Mouse (Mus musculus): ENCODE measurements at regions not wholly inside any gene's neighbourhood (a gene's known extent, or its start where the extent isn't known, plus 50 kb on each side); places are given as distances from the start of the nearest gene placed in this dataset.
A peak's percentile ranks its signal among the peaks of the same experiment; 100 is the strongest.
"Not testable (repeated sequence)": the region's sequence is repeated elsewhere in the genome, so short reads cannot be mapped to it uniquely, and the experiment has no call there.

- no peak for DNase-seq
These were observed 397.7 kb downstream of the Isl1 start for GRCm38 (mm10) chr13:115911524-115912459.

GRCm38 (mm10) chr13:115910866-115911449 is 398.5 kb downstream of the Isl1 start:
- DNase-seq, result no peak

GRCm38 (mm10) chr13:115880616-115881015 is 428.9 kb downstream of the Isl1 start:
- no peak for DNase-seq

- DNase-seq, result peak; percentile 6
These were observed 449.0 kb downstream of the Isl1 start for GRCm38 (mm10) chr13:115860480-115860879.

- no peak for DNase-seq
These were observed 452.9 kb downstream of the Isl1 start for GRCm38 (mm10) chr13:115856632-115857031.

- DNase-seq, result no peak
These were observed 456.7 kb downstream of the Isl1 start for GRCm38 (mm10) chr13:115852689-115853356.

GRCm38 (mm10) chr13:115843121-115843520 is 466.4 kb downstream of the Isl1 start:
- DNase-seq, result no peak

GRCm38 (mm10) chr13:115836203-115836768 is 473.2 kb downstream of the Isl1 start:
- DNase-seq, result no peak

GRCm38 (mm10) chr13:115825191-115825590 is 484.3 kb downstream of the Isl1 start:
- no peak for DNase-seq

GRCm38 (mm10) chr13:115822527-115822926 is 487.0 kb downstream of the Isl1 start:
- no peak for DNase-seq

GRCm38 (mm10) chr13:115814211-115814610 is 495.3 kb downstream of the Isl1 start:
- no peak for DNase-seq

- DNase-seq, result no peak
These were observed 510.2 kb downstream of the Isl1 start for GRCm38 (mm10) chr13:115799294-115799693.

- DNase-seq, result no peak
These were observed 558.2 kb downstream of the Isl1 start for GRCm38 (mm10) chr13:115751271-115751670.

GRCm38 (mm10) chr13:115742080-115742479 is 567.4 kb downstream of the Isl1 start:
- DNase-seq, result not testable (repeated sequence)

- DNase-seq, result no peak
These were observed 581.5 kb downstream of the Isl1 start for GRCm38 (mm10) chr13:115727986-115728385.

- DNase-seq, result no peak
These were observed 584.0 kb downstream of the Isl1 start for GRCm38 (mm10) chr13:115725356-115725952.

- no peak for DNase-seq
These were observed 590.2 kb downstream of the Isl1 start for GRCm38 (mm10) chr13:115719276-115719675.

GRCm38 (mm10) chr13:115718859-115719258 is 590.6 kb downstream of the Isl1 start:
- DNase-seq, result no peak

GRCm38 (mm10) chr13:115696197-115696596 is 594.4 kb upstream of the Itga1 start:
- DNase-seq, result no peak

GRCm38 (mm10) chr13:115687426-115687825 is 585.7 kb upstream of the Itga1 start:
- no peak for DNase-seq

- no peak for DNase-seq
These were observed 577.8 kb upstream of the Itga1 start for GRCm38 (mm10) chr13:115679591-115679990.

- DNase-seq, result no peak
These were observed 575.1 kb upstream of the Itga1 start for GRCm38 (mm10) chr13:115676836-115677235.

GRCm38 (mm10) chr13:115673729-115674128 is 572.0 kb upstream of the Itga1 start:
- no peak for DNase-seq
